Mouse (Mus musculus) cerebellum, postnatal 25 days (tissue): ENCODE results near the gene Gm26897.

Experiments
- DNase-seq, 2 experiments: peaks; one replicate each; pipeline ENCODE4 v3.0.0; 2021; ENCODE audit warnings: mixed read lengths in 2 of 2

The Gm26897 gene

GRCm38 (mm10) chr5:111733851-111734250, at the start of gene Gm26897:
Gm26897 (plus strand) TSS chr5:111733924.
- no peak for DNase-seq

- DNase-seq, result no peak
Measured at GRCm38 (mm10) chr5:111687370-111687769, 46.4 kb upstream of the Gm26897 start.

- no peak for DNase-seq
Measured at GRCm38 (mm10) chr5:111688584-111688983, 45.1 kb upstream of the Gm26897 start.

- DNase-seq, result no peak
Measured at GRCm38 (mm10) chr5:111697996-111698395, 35.7 kb upstream of the Gm26897 start.

GRCm38 (mm10) chr5:111699711-111700303, 33.9 kb upstream of the Gm26897 start:
- no peak for DNase-seq

- no peak for DNase-seq
Measured at GRCm38 (mm10) chr5:111701634-111702329, 31.9 kb upstream of the Gm26897 start.

GRCm38 (mm10) chr5:111703586-111703985, 30.1 kb upstream of the Gm26897 start:
- no peak for DNase-seq

GRCm38 (mm10) chr5:111704326-111704725, 29.4 kb upstream of the Gm26897 start:
- DNase-seq, result no peak

GRCm38 (mm10) chr5:111709195-111709901, 24.4 kb upstream of the Gm26897 start:
- DNase-seq, result no peak

GRCm38 (mm10) chr5:111719018-111719417, 14.7 kb upstream of the Gm26897 start:
- DNase-seq, result no peak

GRCm38 (mm10) chr5:111720726-111721125, 13.0 kb upstream of the Gm26897 start:
- DNase-seq, result no peak

- peak; percentile 40 to 64 for DNase-seq
Measured at GRCm38 (mm10) chr5:111724713-111725112, 9.0 kb upstream of the Gm26897 start.

- DNase-seq, result peak in 1 of 2 experiments; percentile 31
Measured at GRCm38 (mm10) chr5:111725195-111725920, 8.4 kb upstream of the Gm26897 start.

GRCm38 (mm10) chr5:111728411-111728810, 5.3 kb upstream of the Gm26897 start:
- DNase-seq, result no peak

- no peak for DNase-seq
Measured at GRCm38 (mm10) chr5:111730560-111731167, 3.1 kb upstream of the Gm26897 start.

- DNase-seq, result no peak
Measured at GRCm38 (mm10) chr5:111732194-111732593, 1.5 kb upstream of the Gm26897 start.

GRCm38 (mm10) chr5:111739480-111739879, 5.8 kb downstream of the Gm26897 start:
- DNase-seq, result no peak

GRCm38 (mm10) chr5:111740384-111741275, 6.9 kb downstream of the Gm26897 start:
- DNase-seq, result no peak

GRCm38 (mm10) chr5:111741352-111741751, 7.6 kb downstream of the Gm26897 start:
- no peak for DNase-seq

GRCm38 (mm10) chr5:111742290-111742898, 8.7 kb downstream of the Gm26897 start:
- DNase-seq, result no peak

GRCm38 (mm10) chr5:111749599-111749998, 15.9 kb downstream of the Gm26897 start:
- no peak for DNase-seq
